Mouse (Mus musculus) heart, postnatal 14 days (tissue): ENCODE results near the gene Pklr. TPM values are rescaled to one million over a fixed set of nuclear protein-coding genes. Genes with fewer than 3 reads are reported as not detected.

Source experiments
- DNase-seq, 2 experiments: peaks; one replicate each; pipeline ENCODE4 v3.0.0; 2021 to 2022
- intact Hi-C: fragments of 180-260 bp; cut with DNase I; formaldehyde crosslinking; loops from one replicate; pipeline ENCODE4 v1.15.1; 2025
- long read RNA-seq, 2 experiments: library from polyadenylated mRNA; stranded (forward); transcript quantifications; one replicate each; pipeline ENCODE4 v2.0.0; 2021
- total RNA-seq, 2 experiments: library from RNA; stranded (reverse); gene quantifications; 2 replicates each; pipeline ENCODE4 v1.2.3; 2021

Gene Pklr
- not detected for total RNA-seq
- long read RNA-seq, experiment 1 = 0 reads
- long read RNA-seq, experiment 2 = 0 reads

DNA sequence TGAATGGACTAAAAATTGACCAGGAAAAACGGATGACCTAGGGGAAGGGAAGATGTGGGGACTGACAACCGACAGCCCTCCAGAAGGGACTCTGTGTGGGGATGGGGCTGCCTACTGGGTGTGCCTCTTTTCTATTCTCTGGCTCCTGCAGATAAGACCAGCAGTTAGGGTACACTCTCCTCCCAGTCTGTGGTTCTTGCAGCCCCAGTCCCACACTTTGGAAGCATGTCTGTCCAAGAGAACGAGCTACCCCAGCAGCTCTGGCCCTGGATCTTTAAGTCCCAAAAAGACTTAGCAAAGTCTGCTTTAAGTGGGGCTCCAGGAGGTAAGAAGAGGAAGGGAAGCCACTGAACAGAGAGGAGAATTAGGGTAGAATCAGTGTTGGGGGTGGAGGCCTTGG lies at the start of gene Pklr:
Gene Pklr (plus strand): TSS at position 185 of the 400 bp plus-strand sequence.
- intact Hi-C loops = no loop called here
- DNase-seq = no peak

DNA sequence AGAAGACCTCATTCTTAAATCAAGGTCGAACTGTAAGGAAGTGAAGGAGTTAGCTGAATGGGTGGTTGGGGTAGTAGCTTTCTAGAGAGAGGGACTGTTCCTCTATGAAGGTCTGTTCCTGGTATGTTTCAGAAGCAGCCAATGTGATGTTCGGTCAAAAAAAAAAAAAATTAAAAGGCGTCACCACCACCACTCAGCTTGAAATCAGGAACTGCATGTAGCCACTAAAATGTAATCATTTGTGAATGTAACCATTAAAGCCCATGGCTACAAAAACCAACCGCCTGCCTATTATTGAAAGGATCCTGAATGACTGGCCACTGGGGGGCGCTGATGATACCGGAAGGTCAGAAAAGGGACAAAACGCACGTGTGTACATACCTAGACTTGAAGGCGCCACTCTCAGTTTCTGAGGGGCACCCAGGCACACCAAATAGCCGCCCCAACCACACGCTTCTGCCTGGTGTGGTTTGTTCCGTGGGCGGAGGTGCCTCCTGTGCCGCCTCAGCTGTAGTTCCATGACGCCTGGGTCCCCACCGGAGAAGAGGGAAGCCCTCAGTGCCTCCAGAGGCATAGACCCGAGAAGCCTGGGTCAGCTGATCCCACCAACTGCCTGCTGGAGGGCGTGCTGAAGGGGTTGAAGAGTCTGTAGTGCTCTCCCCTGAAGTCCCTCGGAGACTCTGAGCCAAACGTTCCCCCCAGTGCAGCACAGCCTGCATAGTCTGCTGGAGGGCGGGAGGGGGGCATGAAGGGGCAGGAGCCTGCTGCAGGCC lies 48.4 kb upstream of the Pklr start:
- DNase-seq = peak; percentile 73 to 85
- intact Hi-C loops = no loop called here

DNA sequence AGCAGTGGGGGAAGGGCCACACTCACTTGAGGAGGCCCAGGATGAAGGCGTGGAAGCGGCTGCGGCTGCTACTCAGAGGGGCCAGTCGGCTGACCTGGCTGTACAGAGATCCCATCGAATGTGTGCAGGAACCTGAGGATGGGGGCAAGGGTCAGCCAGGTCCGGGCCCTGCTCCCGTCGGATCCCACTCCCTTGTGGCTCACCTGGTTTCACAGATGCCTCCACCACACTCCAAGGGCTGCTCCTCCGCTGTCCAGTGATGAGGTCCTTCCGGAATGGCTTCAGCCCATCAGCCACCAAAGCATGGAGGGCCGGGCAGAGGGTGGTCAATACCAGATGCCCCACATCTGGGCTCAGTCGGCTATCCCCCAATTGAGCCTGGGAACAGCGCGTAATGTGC lies 47.0 kb upstream of the Pklr start:
- DNase-seq = no peak
- intact Hi-C loops = no loop called here

DNA sequence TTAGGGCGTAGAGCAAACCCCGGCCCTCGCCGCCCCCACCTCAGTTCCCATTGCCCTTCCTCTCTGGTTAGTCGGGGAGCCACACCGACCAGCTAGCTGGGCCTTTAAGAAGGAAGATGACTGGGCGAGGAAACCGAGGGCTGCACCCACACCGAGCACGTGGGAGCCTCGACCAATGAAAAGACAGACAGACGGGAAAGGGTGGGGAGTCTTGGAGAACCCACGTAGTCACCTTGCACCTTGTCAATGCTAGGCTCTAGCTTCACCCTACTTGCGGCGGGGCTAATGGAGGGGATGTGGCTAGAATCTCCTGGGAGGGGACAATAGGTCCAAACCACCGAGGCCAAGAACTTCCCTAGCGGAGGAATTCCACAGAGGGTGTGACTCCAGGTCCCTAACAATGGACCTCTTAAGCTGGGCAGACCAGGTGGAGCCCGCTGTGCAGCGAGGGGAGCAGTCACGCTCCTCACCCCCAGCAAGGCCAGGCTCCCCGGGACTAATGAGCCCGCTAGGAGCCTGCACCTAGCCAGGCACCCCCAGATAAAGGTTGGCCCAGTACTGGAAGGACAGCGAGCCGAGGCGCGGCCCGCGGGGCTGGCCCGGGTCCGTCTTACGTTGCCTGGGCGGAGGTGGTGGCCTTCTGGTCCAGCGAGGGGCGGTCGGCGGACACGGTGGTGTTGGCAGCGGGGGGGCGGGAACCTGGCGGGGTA lies 45.9 kb upstream of the Pklr start:
- peak; percentile 80 to 82 for DNase-seq
- intact Hi-C loops = loop anchor here (2.0 to 5.0 kb wide), 2 partner anchors 67 to 125 kb away; partner anchors contain the start of gene Thbs3

DNA sequence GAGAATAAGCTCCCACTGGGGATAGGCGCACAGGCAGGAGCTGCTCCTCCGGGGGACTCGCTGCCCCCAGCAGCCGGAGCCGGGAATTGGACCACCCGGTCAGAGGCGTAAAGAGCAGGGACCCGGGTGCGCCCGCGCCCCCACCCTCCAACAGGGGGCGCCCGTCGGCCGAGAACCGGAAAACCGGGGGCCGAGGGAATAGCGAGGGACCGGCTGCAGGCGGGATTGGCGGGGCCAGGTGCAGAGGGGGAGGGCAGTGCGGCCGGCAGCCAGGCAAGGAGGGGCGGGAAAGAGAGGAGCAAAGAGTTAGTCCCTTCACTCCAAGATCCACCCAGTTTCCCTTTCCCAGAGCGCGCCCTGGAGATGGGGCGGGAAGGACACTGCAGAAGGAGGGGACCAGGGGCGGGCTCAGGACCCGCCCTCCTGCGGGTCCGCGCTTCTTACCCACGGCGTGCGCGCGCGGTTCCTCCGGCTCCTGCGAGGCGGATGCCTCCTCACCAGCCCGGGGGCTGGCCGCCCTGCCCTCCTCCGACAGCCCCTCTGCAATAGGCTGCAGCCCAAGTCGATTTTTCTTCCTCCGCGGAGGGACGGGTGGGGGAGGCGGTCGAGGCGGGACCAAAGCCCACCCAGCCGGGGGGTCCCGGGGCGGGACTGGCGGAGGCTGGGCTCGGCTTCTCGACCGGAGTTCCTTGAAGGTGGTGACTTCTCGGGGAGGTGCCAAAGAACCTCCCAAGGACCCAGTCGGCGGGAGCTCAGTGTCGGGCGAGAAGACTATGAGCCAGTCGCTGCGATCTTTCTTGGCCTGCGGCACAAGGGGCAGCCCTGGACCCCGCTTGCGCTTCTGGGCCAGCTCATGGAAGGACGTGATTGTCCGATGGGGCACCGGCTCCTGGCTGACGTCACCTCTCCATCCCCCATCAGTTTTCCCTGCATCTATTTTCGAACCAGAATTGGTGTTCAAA lies 45.0 kb upstream of the Pklr start:
- DNase-seq = peak; percentile 90 to 91
- intact Hi-C loops = loop anchor here (2.0 to 5.0 kb wide), 2 partner anchors 66 to 124 kb away; partner anchors contain the start of gene Thbs3

DNA sequence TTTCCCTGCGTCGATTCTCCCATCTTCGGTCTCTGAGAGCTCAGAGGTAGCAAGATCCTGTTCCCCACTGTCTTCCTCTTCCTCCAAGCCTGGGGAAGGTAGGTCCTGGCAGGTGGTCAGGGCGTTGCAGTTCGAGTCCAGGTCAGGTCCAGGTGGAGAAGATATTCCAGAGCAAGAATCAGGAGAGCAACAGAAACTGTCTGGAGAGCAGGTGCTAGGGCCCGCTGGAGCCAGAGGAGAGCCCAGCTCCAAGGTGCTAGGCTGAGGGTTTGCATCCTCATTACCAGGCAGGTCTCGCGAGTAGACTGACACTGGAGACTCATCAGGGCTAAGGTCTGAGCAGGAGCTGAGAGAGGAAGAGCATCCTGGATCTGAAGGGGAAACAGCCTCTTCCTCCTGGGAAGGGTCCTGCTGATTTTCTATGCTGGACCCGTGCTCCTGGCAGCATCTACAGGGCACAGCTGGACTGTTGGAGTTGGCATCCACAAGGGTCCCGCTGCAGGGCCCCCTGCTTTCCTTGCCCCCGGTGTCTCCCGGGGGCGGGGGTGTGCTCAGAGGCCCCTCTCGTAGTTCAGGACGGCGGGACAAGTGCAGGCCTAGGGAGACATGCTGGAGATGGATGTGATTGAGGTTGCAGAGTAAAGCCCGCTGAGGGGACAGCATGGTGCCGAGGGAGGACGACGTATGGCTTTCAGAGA lies 44.0 kb upstream of the Pklr start:
- intact Hi-C loops = loop anchor here (2.0 to 5.0 kb wide), 2 partner anchors 65 to 123 kb away; partner anchors contain the start of gene Thbs3
- DNase-seq = no peak

DNA sequence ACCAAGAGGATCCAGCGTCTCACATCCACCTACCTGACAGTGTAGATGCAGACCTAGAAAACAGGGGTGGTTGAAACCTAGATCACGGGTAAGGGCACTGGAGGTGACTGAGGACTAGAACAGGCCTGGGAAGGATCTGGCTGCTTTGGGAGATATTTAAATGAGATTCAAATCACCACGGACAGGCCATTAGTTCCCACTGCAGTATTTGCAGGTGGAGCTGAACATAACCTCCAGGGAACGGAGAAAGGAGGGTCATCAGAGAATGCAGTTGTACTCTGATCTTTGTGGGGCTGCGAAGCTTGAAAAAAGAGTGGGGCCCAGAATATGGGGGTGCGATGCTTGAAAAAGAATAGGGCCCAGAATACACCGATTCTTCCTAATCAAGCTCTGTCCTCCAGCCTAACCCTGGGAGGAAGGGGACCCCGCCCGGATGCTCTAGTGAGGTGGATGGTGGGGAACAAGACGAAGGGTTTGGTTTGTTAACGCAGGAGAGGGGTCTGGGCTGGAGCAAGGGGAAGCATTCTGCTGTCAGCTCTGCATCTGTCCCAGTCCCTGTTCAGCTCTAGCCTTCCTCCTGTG lies 43.3 kb upstream of the Pklr start:
- intact Hi-C loops = loop anchor here (5.0 kb wide), 1 partner anchor 65 kb away; no protein-coding TSS in a partner anchor
- DNase-seq = no peak

DNA sequence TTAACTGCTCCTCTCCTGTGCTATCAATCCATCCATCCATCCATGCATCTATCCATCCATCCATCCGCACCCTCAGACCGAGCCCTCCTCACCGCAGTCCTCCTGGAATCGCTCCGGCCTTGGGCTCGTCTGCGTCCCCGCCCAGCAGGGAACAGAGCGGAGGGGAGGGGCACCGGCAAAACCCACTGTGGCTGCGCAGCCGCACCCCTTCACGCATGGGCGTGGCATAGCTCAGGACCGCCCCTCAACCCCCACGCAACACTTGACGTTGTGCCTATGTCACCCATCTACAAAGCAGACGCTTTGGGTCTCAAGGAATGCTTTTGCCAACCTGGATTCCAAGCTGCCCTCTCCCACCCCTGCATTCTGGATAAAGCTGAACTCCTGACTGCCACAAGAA lies 42.8 kb upstream of the Pklr start, which contains the start of gene Rusc1:
Gene Rusc1 (minus strand): TSS at position 137 of the 400 bp plus-strand sequence.
- intact Hi-C loops = loop anchor here (5.0 kb wide), 1 partner anchor 64 kb away; no protein-coding TSS in a partner anchor
- peak; percentile 80 to 86 for DNase-seq

DNA sequence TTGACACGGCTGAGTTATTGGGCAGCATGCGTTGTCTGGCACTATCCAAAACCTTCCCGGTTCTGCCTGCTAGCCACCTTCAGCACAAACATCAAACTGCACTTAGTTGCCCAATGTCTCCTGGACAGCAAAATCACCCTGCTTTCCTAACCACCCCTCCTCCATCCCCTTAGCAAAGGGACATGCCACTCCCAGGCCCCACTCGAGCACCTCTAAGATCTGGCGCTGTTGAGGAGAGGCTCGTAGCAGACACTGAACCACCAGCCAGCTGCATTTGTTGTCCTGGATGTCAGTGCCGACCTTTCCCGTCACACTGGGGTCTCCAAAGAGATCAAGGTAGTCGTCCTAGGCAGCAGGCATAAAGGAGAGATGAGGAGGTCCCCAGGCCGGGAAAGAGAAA lies 41.9 kb upstream of the Pklr start:
- intact Hi-C loops = loop anchor here (5.0 kb wide), 1 partner anchor 63 kb away; no protein-coding TSS in a partner anchor
- no peak for DNase-seq

DNA sequence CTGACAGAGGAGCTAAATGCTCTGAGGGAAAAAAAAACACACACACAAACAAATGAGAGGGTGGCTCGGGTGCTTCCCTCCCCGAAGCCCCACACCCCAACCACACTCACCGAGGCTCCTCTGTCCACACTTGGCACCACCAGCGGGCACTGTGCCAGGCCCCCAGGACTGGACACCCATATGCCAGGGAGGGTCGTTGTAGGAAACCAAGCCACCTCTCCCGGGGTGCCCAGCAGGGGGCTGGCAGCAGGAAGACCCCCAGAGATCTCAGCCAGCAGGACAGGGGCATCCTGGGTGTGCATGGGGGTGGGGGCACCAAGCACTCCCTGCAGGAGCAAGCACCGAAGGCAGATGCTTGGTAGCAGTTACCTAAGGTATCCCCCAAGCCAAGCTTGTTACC lies 35.1 kb upstream of the Pklr start, which contains the start of gene Gm43738:
Gene Gm43738 (minus strand): TSS at position 289 of the 400 bp plus-strand sequence.
- intact Hi-C loops = loop anchor here (5.0 kb wide), 1 partner anchor 66 kb away; no protein-coding TSS in a partner anchor
- DNase-seq = no peak

DNA sequence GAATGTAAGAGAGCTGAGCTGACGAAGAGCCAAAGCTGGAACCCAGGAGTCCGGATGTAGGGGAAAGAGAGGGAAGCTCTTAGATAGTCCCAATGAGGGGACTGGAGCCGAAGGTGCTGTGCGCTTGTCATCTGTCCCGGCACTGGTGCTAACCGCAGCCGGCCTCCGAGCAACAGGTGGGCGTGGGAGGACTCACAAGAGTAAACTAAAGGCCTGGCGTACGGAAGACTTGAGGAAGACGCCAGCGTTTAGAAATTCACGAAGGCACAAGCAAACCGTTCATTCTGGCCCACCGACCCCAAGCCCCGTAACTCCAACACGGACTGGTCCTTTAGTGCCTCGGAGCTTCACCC lies 34.5 kb upstream of the Pklr start:
- intact Hi-C loops = loop anchor here (5.0 kb wide), 1 partner anchor 66 kb away; no protein-coding TSS in a partner anchor
- DNase-seq = no peak

DNA sequence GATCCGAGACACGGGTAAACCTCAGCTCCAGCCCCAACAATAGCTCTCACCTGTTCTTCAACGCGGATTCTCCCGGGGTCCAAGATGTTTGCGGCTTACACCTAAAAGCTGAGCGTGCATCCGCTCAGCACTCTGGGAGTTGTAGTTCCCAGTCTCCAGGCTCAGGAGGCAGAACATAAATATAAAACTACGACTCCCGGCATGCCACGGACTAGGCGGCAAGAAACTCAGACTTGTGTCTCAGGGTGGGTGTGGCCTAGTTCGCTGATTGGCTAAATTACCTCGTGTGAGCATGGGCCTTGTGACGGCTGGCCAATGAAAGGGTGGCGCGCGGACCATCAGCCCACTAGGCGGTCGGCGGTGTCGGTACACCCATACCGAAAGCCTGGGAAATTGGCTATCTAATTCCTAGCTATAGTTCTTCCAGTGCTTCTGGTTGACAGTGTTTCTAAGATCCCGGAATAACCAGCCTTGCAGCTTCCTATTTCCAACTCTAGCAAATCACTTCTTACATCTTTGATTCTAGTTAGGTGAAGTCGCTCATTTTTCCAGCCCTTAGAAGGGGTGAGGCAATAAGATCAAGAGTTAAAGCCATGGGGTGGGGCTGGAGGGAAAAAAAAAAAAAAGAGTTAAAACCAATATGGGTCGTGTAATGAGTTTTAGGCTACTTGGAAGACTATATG lies 34.0 kb upstream of the Pklr start, which contains the start of gene Fdps:
Gene Fdps (minus strand): TSS at position 148 of the 683 bp plus-strand sequence.
- DNase-seq = peak; percentile 90 to 92
- intact Hi-C loops = loop anchor here (5.0 kb wide), 1 partner anchor 65 kb away; no protein-coding TSS in a partner anchor

DNA sequence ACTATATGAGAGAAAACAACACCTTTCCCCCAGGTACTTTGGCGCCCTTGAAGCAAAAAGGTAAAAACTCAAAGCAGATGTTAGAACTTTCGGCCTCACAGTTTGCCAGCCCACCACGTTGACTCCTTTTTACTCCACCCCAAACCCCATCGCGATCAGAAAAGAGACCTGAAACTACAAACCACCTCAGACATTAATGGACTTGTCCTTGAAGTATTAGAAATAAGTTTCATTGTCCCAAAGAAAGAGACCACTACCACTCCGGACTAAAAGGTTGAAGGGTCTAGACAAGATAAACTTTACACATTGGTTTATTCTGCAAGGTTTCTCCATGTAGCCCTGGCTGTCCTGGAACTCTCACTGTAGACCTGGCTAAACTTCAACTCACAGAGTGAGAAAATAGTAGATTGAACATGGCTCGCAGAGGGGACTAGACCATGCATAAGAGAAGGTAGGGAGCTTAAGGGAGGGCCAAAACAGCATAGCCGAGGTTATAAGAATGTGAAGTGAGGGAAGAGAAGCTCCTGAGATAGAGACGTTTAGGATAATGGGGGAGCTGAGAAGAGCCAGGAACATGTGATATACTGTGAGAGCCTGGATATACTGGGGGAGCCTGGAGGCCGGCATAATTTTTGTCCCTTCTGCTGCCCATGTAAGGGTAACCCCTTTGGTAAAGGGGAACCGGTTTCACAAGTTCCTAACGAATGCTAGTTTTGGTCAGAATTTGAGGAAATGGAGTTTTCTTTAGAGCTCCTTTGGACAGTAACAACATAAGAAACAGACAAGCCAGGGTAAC lies 33.2 kb upstream of the Pklr start:
- no peak for DNase-seq
- intact Hi-C loops = loop anchor here (5.0 kb wide), 1 partner anchor 65 kb away; no protein-coding TSS in a partner anchor

DNA sequence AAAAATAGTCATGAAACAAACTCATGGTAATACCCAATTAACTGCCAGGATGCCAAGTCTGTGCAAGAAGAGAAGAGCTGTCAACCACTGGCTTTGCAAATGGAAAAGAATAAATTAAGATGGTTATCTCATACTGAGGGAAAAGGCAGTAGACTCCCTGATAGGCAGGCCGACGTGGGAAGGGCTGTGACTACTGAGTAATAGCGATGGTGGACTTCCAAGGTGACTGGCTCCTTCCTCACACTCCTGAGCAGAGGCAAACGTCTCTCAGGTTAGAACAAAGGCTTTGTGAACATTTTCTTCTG lies 32.7 kb upstream of the Pklr start:
- intact Hi-C loops = loop anchor here (5.0 kb wide), 1 partner anchor 64 kb away; no protein-coding TSS in a partner anchor
- DNase-seq = no peak

DNA sequence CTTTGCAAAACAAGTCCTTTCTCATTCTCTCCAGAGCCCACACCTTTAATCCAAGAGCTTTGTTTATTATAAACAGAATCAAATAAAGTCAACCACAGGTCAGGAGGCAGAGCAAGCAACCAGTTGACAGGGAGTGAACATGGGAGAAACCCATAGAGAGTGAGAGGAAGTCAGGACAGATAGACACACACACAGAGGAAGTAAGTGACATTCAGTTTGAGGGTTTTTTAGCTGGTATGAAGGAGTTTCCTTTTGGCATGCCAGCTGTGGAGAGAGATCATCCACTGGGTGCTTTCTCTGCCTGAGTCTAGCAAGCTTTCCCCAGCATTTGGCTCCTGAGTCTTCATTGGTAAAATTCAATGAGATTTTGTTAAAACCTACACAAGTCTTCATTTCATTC lies 29.1 kb upstream of the Pklr start:
- intact Hi-C loops = no loop called here
- DNase-seq = no peak

DNA sequence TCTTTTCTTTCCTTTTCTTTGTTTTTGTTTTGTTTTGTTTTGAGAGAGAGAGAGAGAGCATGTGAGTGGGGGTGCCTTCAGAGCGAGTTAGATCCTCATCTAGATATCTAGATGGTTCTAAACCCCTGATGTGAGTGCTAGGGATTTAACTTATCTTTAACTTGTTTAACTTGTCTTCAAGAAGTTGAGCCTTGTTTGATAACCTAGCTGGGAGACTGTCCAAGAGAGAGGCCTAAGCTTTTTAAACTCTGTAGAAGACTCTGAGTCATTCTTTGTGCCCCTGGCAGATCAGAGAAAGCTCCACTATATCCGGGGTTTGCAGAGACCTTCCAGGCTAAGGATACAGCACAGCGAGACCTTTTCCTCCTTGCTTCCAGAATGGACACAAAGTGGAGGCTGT lies 28.4 kb upstream of the Pklr start:
- intact Hi-C loops = no loop called here
- DNase-seq = no peak

DNA sequence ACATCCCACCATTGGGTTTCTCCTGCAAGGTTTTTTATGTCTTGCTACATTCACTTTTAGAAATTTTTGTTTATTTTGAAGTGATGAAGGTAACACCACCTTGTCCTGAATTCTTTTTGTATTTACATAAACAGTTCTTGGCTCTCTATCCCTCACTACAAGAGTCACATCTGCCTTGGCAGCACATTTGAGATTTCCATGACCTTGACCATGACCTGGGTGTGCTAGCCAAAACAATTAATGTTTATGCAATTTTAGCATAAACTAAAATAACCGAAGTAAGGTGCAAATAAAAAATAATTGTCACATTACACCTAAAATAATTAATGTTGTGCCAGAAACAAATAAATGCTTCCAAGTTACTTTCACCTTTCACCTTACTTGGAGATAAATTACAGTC lies 27.8 kb upstream of the Pklr start:
- intact Hi-C loops = no loop called here
- no peak for DNase-seq

DNA sequence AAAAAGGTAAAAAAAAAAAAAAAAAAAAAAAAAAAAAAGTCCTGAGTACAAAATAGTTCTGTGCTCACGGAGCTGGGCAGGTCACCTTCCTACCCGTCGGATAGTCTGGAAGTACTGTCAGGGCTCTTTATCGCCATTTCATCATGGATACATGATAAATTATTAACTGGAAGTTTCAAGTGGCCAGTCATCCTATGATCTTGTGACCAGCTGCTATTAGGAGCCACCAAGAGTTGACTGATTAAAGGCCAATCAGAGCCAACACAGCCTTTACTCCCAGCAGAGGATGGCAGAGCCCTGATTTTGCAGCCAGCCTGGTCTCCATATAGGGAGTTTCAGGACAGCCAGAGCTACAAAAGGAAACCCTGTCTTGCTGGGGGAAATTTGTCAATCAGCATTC lies 22.9 kb upstream of the Pklr start:
- DNase-seq = no peak
- intact Hi-C loops = no loop called here
